Mouse (Mus musculus) E14TG2a.4 (cell line): Measurements from ENCODE around the gene Dock7.

Experiments
- CTCF ChIP-seq: conservative IDR thresholded peaks from 2 replicates; pipeline ENCODE4 v1.5.1; 2014; ENCODE audit warnings: low read length
- POU5F1 ChIP-seq: IDR thresholded peaks from 2 replicates; pipeline ENCODE4 v1.6.1; 2014; ENCODE audit warnings: low read length, borderline replicate concordance

GRCm38 (mm10) chr4:99100724-99101123, 20.0 kb downstream of the Dock7 start:
- TF ChIP-seq CTCF (no peak), POU5F1 (no peak)
